Comparison of ENCODE assay signal across 10 mouse cellular contexts in the genomic region with DNA sequence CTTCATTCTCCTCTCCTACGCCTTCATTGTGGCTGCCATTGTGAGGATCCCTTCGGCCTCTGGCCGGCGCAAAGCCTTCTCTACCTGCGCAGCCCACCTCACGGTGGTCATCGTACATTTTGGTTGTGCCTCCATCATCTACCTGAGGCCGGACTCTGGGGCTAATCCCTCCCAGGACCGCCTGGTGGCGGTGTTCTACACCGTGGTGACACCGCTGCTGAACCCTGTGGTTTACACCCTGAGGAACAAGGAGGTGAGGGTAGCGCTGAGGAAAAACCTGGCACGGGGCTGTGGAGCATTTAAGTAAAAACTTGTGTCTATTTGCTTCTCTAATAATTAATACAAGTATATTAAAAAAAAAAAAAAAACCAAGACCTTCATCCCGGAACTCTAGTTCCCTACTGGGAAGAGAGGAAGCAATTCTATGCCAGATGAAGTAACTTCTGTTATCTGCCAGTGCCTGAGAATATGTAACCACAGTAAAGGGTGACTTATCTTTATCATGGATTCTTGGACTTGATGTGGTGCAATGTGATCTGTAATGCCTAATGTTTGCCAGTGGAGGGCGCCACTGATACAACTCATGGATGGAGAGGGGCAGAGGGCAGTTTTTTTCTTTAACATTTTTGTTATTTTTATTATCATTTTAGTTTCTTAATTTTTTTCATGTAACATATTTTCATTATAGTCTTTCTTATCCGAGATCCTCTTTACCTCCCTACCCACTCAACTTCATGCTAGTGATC. TPM values are rescaled to one million over a fixed set of nuclear protein-coding genes. Genes with fewer than 3 reads are reported as not detected.
DNase-seq lines count a peak whose midpoint lies in the region; ATAC-seq lines count a peak whose summit lies in the region.
"Had no signal": no experiment of that assay in that cellular context is flagged by ENCODE, and none has a peak within 500 bp of the region (broad histone marks: within the 10 kb centered on the region; RNA-seq: fewer than 3 reads in every experiment).

No protein-coding gene starts in this region.

- H3K4me2 ChIP-seq in hindbrain, embryonic 11.5 days (replicated peaks; ENCODE audit: low read depth, low read length) = no peak overlapping the region
- no peak overlapping the region for H3K4me2 ChIP-seq in hindbrain, embryonic 16.5 days (ENCODE audit: low read length)
- H3K4me2 ChIP-seq: embryonic facial prominence, embryonic 15.5 days; lung, embryonic 15.5 days had no signal

- no peak overlapping the region for H3K27ac ChIP-seq in hindbrain, embryonic 11.5 days (ENCODE audit: low read depth, low read length)
- H3K27ac ChIP-seq in hindbrain, embryonic 16.5 days (ENCODE audit: low read depth, low read length) = no peak overlapping the region
- H3K27ac ChIP-seq in heart, embryonic 10.5 days = no peak overlapping the region
- H3K27ac ChIP-seq: embryonic facial prominence, embryonic 15.5 days; lung, embryonic 15.5 days had no signal

- H3K4me3 ChIP-seq in hindbrain, embryonic 11.5 days (ENCODE audit: low read depth, low read length) = no peak overlapping the region
- H3K4me3 ChIP-seq in hindbrain, embryonic 16.5 days (ENCODE audit: low read length) = no peak overlapping the region
- no peak overlapping the region for H3K4me3 ChIP-seq in heart, embryonic 10.5 days
- H3K4me3 ChIP-seq: embryonic facial prominence, embryonic 15.5 days; lung, embryonic 15.5 days had no signal

- H3K9ac ChIP-seq in hindbrain, embryonic 11.5 days (ENCODE audit: low read depth, low read length) = no peak overlapping the region
- no peak overlapping the region for H3K9ac ChIP-seq in hindbrain, embryonic 16.5 days (ENCODE audit: low read depth, low read length)
- H3K9ac ChIP-seq: embryonic facial prominence, embryonic 15.5 days; lung, embryonic 15.5 days had no signal

- 55% methylated on average over 17 of the region's 17 CpGs for WGBS in hindbrain, embryonic 11.5 days
- WGBS in hindbrain, embryonic 16.5 days = 58% methylated on average over 17 of the region's 17 CpGs
- WGBS in heart, embryonic 10.5 days = 51% methylated on average over 17 of the region's 17 CpGs

- no peaks in the 10 kb centered on the region for H3K9me3 ChIP-seq in hindbrain, embryonic 11.5 days (ENCODE audit: control insufficient read depth, low read length)
- no peaks in the 10 kb centered on the region for H3K9me3 ChIP-seq in hindbrain, embryonic 16.5 days (ENCODE audit: control insufficient read depth, low read length)
- H3K9me3 ChIP-seq in heart, embryonic 10.5 days = no peaks in the 10 kb centered on the region
- H3K9me3 ChIP-seq: embryonic facial prominence, embryonic 15.5 days; lung, embryonic 15.5 days had no signal

- ATAC-seq in hindbrain, embryonic 11.5 days (ENCODE audit: low FRiP score) = no peak
- ATAC-seq in hindbrain, embryonic 16.5 days = no peak

- H3K36me3 ChIP-seq in hindbrain, embryonic 11.5 days (ENCODE audit: control insufficient read depth, insufficient read depth, low read length) = no peaks in the 10 kb centered on the region
- no peaks in the 10 kb centered on the region for H3K36me3 ChIP-seq in hindbrain, embryonic 16.5 days (ENCODE audit: control insufficient read depth, insufficient read depth, low read length)
- no peaks in the 10 kb centered on the region for H3K36me3 ChIP-seq in heart, embryonic 10.5 days
- H3K36me3 ChIP-seq: embryonic facial prominence, embryonic 15.5 days; lung, embryonic 15.5 days had no signal

- peak; percentile 17 for DNase-seq in hindbrain, embryonic 11.5 days (ENCODE audit: low spot score)
- peak; percentile 39 for DNase-seq in CD4-positive helper T cell, adult 2 months (ENCODE audit: low read depth, low spot score)
- peak; percentile 28 for DNase-seq in WW6 (ENCODE audit: low read depth, low spot score)
- peak; percentile 69 for DNase-seq in induced T-regulatory cell, adult 2 months (ENCODE audit: low read depth)
- DNase-seq in thymus, postnatal 25 days = peak; percentile 55
- DNase-seq in heart, embryonic 10.5 days (ENCODE audit: low spot score) = no peak
- DNase-seq in layer of hippocampus, adult 8-10 months (ENCODE audit: low spot score in 2 of 2) = no peak

- no peaks in the 10 kb centered on the region for H3K4me1 ChIP-seq in hindbrain, embryonic 11.5 days (replicated peaks; ENCODE audit: control insufficient read depth, insufficient read depth, low read length)
- no peaks in the 10 kb centered on the region for H3K4me1 ChIP-seq in hindbrain, embryonic 16.5 days (ENCODE audit: control insufficient read depth, insufficient read depth, low read depth, low read length)
- no peaks in the 10 kb centered on the region for H3K4me1 ChIP-seq in heart, embryonic 10.5 days
- H3K4me1 ChIP-seq: embryonic facial prominence, embryonic 15.5 days; lung, embryonic 15.5 days had no signal

- no peaks in the 10 kb centered on the region for H3K27me3 ChIP-seq in hindbrain, embryonic 11.5 days (ENCODE audit: control insufficient read depth, insufficient read depth, low read length)
- H3K27me3 ChIP-seq in hindbrain, embryonic 16.5 days (replicated peaks; ENCODE audit: control insufficient read depth, insufficient read depth, low read length) = no peaks in the 10 kb centered on the region
- H3K27me3 ChIP-seq in heart, embryonic 10.5 days (ENCODE audit: insufficient read depth, poor library complexity, severe bottlenecking) = no peaks in the 10 kb centered on the region
- H3K27me3 ChIP-seq: embryonic facial prominence, embryonic 15.5 days; lung, embryonic 15.5 days had no signal

RNA-seq across cellular contexts. Expression of gene Olfr1358, which starts 3.2 kb away (rescaled TPM):
- polyA plus RNA-seq in hindbrain, embryonic 11.5 days (2014; fragmentation: Nextera tagmentation; extraction: Ambion mirVana) = 0.15 TPM in 1 of 2 replicates, not detected in the other
- not detected in 2 replicates for polyA plus RNA-seq in hindbrain, embryonic 16.5 days (2015; fragmentation: Nextera tagmentation; extraction: Ambion mirVana)
- not detected in 2 replicates for polyA plus RNA-seq in heart, embryonic 10.5 days (2016; fragmentation: Nextera tagmentation; extraction: Ambion mirVana)
- not detected for total RNA-seq in layer of hippocampus, adult 8-10 months (2022)
- polyA plus RNA-seq: embryonic facial prominence, embryonic 15.5 days; lung, embryonic 15.5 days had no signal

RNA-seq across cellular contexts. Expression of gene Ilvbl, which starts 53.7 kb away (rescaled TPM):
- polyA plus RNA-seq in hindbrain, embryonic 11.5 days (2014; fragmentation: Nextera tagmentation; extraction: Ambion mirVana) = 27.5 and 31.2 TPM in 2 replicates
- 76.5 and 79.8 TPM in 2 replicates for polyA plus RNA-seq in hindbrain, embryonic 16.5 days (2015; fragmentation: Nextera tagmentation; extraction: Ambion mirVana)
- polyA plus RNA-seq in heart, embryonic 10.5 days (2016; fragmentation: Nextera tagmentation; extraction: Ambion mirVana) = 41.3 and 43.1 TPM in 2 replicates
- 10 to 100 TPM; 21.3 to 41.5 (median 31.6) TPM for total RNA-seq in layer of hippocampus, adult 8-10 months (2022)

RNA-seq across cellular contexts. Expression of gene Pdxk, which starts 55.7 kb away (rescaled TPM):
- polyA plus RNA-seq in hindbrain, embryonic 11.5 days (2014; fragmentation: Nextera tagmentation; extraction: Ambion mirVana) = 6.8 TPM in 2 replicates
- polyA plus RNA-seq in hindbrain, embryonic 16.5 days (2015; fragmentation: Nextera tagmentation; extraction: Ambion mirVana) = 52.5 and 59.5 TPM in 2 replicates
- 6.5 and 7.0 TPM in 2 replicates for polyA plus RNA-seq in heart, embryonic 10.5 days (2016; fragmentation: Nextera tagmentation; extraction: Ambion mirVana)
- total RNA-seq in layer of hippocampus, adult 8-10 months (2022) = 100 to 1,000 TPM in 2 of 4 experiments, 10 to 100 TPM in 2; 94.9 to 110 (median 101) TPM

Comparison
In these comparisons a context has a peak if more than half of its experiments do, and no peak if none do; other contexts are left out.
1. DNase-seq: peak in hindbrain, embryonic 11.5 days (single experiment), CD4-positive helper T cell, adult 2 months (single experiment), WW6 (single experiment), induced T-regulatory cell, adult 2 months (single experiment) and thymus, postnatal 25 days (single experiment); none in heart, embryonic 10.5 days (single experiment) and layer of hippocampus, adult 8-10 months (0 of 2).